Mouse (Mus musculus) regulatory T cell (primary cell): ENCODE results near the gene Rbl2.

Experiments
- in situ Hi-C: fragments of 300-600 bp; cut with MboI, MseI; formaldehyde crosslinking; loops from one replicate; pipeline ENCODE4 v1.15.1; 2025; ENCODE audit warnings: high pct_unique_total_duplicates

Gene Rbl2

DNA sequence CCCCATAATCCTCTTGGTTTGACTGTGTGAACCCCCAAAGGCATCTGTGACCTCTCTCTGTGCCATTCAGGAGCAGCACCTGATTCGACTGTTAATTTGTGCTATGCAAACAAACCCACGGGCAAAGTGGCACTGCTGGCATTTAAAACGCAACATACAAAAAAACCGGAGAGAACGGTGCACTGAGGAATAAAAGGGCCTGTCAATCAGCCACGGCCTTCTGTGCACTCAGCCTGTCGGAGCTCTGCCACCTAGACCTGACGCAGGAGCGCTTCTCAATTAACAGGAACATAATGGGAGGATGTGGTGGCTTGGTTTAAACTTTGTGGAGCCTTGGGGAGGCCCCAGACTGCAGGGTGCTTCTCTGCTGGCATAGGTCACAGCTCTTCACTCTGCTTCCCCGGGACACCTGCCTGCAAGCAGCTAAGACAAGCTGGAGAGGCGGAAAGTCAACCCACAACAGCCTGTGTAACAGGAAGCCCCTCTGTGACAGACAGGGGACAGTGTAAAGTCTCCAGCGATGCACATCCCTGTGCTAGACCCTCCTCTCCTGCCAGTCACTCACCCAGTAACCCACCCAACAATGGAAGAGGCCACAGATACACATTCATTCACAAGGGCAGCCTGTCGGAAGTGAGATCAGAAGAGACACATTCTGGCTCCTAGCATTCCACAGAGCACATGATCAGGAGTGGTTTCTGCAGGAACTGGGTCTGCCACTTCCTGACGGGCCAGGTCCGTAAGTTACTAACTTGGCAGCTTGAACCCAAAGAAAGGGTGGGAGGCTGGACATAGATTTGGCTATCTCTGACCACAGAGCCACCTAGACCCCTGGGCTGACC lies 90.3 kb downstream of the Rbl2 start:
- in situ Hi-C loops: no loop called here

DNA sequence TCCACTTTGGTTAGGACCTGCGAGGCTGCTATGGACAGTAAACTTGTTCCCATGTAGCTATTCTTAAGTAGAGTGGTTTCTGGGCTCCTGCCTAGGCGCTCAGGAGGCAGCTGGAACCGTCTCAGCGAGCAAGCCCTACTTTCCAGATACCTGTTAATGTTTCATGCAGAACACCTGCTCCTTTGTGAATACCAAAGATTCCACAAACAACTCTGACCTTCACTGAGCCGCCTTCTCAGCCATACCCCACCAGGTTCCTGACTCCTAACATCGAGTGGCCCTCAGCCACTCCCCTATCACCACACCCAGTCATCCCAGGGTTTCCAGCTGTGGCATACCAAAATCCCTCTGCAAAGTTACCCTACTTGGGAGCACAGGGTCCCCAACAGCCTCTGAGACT lies 100.3 kb downstream of the Rbl2 start:
- in situ Hi-C loops: no loop called here

DNA sequence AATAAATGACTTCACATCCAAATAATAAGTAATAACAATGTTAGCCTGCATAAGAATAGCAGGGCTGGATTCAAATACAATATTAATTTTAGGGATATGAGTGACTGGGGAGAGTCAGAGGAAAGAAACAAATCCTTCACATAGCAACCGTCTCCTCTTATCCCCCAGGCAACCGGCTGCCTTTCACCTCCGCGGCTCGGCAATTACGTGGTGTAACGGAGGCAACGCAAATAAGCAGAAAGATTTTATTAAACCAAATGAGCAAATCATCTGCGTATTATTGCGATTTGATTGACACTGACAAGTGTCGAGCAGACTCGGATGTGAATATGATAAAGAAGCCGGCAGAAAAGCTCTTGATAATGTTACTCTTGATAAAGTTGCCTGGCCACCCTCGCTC lies 101.1 kb downstream of the Rbl2 start:
- in situ Hi-C loops: no loop called here

DNA sequence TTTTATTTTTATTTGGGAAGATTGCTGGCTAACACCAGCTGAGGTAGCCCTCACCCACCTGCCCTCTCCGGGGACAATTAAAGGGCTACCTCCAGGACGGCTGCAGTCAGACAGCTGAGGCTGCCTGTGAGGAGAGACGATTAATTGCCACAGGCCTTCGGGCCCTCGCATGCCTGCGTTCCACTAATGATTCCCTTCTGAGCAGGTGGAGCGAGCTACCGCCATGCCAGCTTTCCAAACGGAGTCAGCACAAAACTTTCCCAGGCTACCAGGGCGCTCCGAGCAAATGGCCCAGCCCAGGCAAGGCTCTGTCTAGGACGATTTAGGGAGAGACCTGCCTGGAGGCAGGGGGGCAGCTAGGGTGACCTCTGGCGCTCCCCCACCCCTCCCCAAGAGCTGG lies 101.7 kb downstream of the Rbl2 start:
- in situ Hi-C loops: no loop called here
